Mouse (Mus musculus) adrenal gland, postnatal 4 days (tissue): ENCODE measurements around the gene Gm10192. TPM values are rescaled to one million over a fixed set of nuclear protein-coding genes. Genes with fewer than 3 reads are reported as not detected.
"Not testable (repeated sequence)": the region's sequence is repeated elsewhere in the genome, so short reads cannot be mapped to it uniquely, and the experiment has no call there.

Experiments
- DNase-seq, 2 experiments: peaks; one replicate each; pipeline ENCODE4 v3.0.0; 2021 to 2022; ENCODE audit warnings: low spot score in 2 of 2, mixed read lengths in 2 of 2
- long read RNA-seq, 2 experiments: library from polyadenylated mRNA; stranded (forward); transcript quantifications; one replicate each; pipeline ENCODE4 v2.0.0; 2021
- total RNA-seq, 2 experiments: library from RNA; stranded (reverse); gene quantifications; 2 replicates each; pipeline ENCODE4 v1.2.3; 2021

Gene Gm10192
- total RNA-seq, result not detected
- long read RNA-seq, experiment 1, result 0 reads
- long read RNA-seq, experiment 2, result 0 reads

- not testable (repeated sequence) for DNase-seq
These were observed at the start of gene Gm10192 for GRCm38 (mm10) chr4:97183066-97183465. Gene Gm10192, minus strand, starts transcription at chr4:97183166.

- DNase-seq, result no peak
These were observed 47.6 kb upstream of the Gm10192 start for GRCm38 (mm10) chr4:97230411-97231104.

GRCm38 (mm10) chr4:97219701-97220100 lies 36.7 kb upstream of the Gm10192 start:
- no peak for DNase-seq

- DNase-seq, result no peak
These were observed 34.9 kb upstream of the Gm10192 start for GRCm38 (mm10) chr4:97217906-97218305.

GRCm38 (mm10) chr4:97212514-97212913 lies 29.5 kb upstream of the Gm10192 start:
- no peak for DNase-seq

- not testable (repeated sequence) for DNase-seq
These were observed 20.0 kb upstream of the Gm10192 start for GRCm38 (mm10) chr4:97202986-97203385.

- DNase-seq, result no peak
These were observed 10.2 kb upstream of the Gm10192 start for GRCm38 (mm10) chr4:97193176-97193575.

GRCm38 (mm10) chr4:97192601-97193000 lies 9.6 kb upstream of the Gm10192 start:
- DNase-seq, result no peak

GRCm38 (mm10) chr4:97180396-97180795 lies 2.6 kb downstream of the Gm10192 start:
- no peak for DNase-seq

GRCm38 (mm10) chr4:97156841-97157345 lies 26.1 kb downstream of the Gm10192 start:
- no peak for DNase-seq

- DNase-seq, result no peak
These were observed 26.9 kb downstream of the Gm10192 start for GRCm38 (mm10) chr4:97156084-97156483.

GRCm38 (mm10) chr4:97153554-97153953 lies 29.4 kb downstream of the Gm10192 start:
- DNase-seq, result no peak

- DNase-seq, result no peak
These were observed 40.5 kb downstream of the Gm10192 start for GRCm38 (mm10) chr4:97142484-97142883.
